Mouse (Mus musculus) ZHBTc4 (cell line): ENCODE results near the gene Hmgb1.

Experiments
- DNase-seq: peaks from one replicate; pipeline ENCODE4 v3.0.0-alpha.2; 2011; ENCODE audit warnings: low read depth, low spot score

The Hmgb1 gene

DNA sequence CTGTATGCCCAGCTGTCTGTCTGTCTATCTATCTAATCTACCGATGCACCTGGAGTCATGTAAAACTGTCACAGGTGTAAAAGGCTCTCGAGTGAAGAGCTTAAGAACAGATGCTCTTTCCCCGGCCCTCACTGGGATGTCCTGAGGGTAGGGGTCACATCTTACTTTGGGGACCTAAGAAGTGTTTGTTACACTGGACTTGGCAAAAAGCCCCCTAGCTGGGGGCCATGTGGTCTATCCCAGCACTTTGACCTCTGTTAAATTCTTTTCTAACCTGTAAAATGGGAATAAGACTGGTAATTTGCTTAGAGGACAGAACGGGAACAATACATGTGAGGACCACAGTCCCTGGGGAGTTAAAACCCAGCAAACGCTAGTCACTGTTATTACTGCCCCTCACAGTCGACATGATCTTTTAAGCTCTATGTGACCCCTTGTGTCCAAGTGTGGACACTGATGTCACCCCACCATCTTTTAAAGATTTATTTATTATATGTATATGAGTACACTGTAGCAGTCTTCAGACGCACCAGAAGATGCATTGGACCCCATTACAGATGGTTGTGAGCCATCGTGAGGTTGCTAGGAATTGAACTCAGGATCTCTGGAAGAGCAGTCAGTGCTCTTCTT is 80.1 kb downstream of the Hmgb1 start:
- no peak for DNase-seq

DNA sequence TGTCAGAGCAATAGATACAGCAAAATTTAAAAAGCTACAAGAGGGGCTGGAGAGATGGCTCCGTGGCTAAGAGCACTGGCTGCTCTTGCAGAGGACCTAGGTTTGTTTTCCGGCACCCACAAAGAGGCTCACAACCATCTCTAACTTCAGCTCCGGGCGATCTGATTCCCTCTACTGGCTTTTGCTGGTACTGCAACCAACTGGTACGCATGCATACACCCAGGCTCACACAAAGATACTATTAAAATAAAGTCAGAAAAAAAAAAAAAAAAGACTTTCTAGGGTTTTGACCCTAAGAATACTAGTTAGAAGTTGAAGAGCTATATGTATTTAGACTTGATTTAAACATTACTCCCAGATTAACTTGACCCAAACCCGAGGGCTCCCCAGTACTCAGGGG is 82.4 kb downstream of the Hmgb1 start:
- DNase-seq, result peak; percentile 76

DNA sequence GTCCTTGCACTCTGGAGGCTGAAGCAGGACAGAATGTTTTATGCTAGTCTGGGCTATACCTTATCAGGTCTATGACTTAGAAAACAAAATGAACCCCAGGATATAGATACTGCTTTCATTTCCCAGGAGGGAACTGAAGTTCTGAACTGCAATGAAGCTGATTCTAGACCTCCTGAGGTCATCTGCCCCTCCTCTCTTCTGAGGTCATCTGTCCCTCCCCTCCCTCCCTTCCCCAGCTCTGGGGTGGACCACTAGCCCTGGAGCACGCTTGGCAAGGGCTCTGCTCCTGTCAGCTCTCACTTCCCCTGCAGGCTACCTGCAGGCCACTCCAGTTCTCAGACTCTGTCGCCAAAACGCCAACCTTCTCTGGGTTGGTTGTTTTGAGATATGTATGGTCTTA is 84.2 kb downstream of the Hmgb1 start:
- DNase-seq, result no peak

DNA sequence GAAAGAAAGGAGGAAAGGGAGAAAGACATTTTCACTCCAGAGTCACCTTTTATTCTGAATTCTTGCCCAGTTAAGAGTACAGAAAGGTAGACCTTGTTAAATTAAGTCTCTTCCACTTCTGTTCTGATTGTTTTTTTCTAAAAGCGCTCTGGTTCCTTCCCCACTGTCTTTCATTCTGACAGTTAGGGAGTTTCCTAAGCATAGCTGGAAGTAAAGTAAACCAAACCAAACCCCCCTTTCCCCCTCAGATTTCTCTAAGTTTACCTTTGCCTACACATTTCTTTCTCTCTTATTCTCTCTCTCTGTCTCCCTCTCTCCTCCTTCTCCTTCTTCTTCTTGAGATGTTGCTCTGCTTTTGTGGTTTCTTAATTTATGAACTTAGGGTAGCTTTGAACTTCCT is 85.3 kb downstream of the Hmgb1 start:
- no peak for DNase-seq

DNA sequence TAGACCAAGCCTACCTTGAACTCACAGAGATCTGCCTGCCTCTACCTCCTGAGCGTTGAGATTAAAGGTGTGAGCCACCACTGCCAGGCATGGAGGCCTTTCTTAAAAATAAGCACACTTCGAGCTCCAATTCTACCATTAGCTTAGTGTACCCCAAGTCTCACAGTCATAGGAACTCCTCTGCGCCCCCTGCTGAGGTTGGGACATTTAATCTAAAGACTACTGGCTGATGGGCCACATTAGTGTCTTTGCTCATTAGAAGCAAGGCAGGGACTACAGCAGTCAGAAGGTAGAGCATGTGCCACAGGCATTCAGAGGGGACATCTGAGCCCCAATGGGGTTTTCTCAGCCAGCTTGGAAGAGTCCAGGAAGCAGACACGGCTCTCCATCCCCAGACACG is 86.4 kb downstream of the Hmgb1 start:
- no peak for DNase-seq

DNA sequence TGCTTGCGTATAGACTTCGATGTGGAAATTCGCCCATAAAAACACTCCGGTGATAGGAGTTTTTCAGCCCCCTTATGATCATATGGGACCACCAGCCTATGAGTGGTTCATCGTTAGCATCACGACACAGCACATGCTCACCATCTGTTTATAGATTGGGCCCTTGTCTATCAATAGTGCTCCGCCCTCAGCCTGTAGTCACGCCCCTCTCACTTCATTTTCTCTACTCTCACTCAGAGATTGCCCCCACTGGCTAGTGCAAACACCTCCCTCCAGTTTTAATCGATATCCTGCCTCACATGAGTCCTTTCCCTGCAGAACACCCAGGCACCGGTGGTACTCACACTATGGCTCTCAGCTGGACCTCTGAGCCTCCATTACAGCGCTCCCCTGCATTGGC is 88.0 kb downstream of the Hmgb1 start:
- DNase-seq, result no peak

DNA sequence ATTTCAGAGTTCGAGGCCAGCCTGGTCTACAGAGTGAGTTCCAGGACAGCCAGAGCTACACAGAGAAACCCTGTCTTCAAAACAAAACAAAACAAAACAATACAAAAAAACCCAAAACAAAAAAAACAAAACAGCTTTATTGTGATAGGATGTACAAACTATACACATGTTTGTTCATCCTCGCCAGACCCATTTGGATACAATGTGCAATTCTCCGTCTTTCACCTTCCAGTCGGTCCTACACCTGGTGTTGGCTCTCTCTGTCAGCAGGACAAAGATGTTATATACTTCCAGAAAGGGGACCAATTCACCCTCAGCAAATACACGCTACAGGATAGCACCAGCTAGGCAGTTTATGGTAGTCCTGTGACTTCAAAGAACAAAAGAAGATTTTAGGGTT is 91.4 kb downstream of the Hmgb1 start:
- DNase-seq, result no peak

DNA sequence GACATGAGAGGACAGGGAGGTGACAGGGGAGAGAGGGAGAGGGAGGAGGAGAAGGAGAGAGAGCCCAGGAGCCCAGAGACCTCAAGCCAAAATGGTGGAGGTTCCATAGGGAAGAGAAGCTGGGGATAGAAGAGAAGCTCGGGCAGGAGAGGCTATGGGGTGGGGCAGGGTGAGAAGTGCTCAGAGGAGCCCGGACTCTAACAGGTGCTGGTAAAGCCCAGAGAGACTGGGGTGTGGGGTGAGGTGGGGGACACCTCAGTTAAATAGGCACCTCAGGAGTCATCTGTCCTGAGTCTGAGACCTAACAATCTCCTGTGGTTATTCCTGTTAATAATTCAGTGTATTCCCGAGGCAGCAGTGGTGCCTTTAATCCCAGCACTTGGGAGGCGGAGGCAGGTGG is 91.8 kb downstream of the Hmgb1 start:
- no peak for DNase-seq

DNA sequence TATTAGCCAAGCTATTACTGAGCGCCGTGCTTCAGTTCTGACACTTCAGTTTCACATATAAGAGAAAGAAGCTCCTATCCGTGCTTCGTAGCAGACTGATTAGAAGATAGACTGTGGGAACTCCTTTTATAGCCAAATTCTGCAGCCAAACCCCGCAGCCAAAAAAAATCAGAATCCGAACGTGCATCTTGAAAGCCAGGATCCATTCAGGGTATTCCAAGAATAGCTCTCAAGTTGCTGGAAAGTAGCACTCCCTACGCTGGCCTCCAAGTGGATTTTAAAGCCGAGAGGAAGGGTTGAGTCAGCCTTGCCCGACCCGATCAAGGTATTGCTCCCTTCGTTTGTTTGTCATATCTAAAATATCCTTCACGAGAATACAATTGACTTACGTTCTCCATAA is 93.0 kb downstream of the Hmgb1 start:
- no peak for DNase-seq

DNA sequence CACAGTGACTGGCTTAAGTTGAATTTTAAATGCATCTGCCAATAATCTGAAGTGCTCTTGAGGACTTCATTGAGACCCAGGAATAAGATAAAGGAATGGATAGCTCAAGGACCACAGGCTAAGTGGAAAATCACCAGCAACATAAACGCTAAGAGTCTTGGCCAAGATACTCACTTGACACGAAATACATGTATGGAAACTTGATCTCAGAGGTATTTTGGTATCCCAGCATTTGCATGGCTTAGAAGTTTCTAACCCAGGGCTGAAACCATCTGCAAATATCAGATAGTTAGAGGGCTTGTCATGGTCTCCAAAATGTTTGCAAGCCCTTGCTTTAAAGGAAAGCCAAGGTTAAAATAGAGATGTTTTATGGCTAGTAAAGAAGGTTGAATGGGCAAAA is 94.4 kb downstream of the Hmgb1 start:
- DNase-seq, result no peak

DNA sequence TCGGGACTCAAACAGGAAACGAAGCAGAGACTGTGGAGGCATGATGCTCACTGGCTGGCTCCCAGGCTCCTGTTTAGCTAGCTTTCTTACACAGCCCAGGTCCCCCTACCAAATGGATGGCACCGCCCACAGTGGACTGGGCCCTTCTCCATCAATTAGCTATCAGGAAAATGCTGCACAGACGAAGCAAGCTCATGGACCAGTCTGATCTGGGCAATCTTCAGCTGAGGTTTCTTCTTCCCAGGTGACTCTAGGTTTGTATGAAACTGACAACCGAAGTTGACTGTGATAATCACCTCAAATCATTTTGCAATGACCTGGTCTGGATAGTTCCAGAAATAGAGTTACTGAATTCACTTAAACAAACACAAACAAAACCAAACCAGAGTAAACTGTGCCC is 94.8 kb downstream of the Hmgb1 start:
- no peak for DNase-seq

DNA sequence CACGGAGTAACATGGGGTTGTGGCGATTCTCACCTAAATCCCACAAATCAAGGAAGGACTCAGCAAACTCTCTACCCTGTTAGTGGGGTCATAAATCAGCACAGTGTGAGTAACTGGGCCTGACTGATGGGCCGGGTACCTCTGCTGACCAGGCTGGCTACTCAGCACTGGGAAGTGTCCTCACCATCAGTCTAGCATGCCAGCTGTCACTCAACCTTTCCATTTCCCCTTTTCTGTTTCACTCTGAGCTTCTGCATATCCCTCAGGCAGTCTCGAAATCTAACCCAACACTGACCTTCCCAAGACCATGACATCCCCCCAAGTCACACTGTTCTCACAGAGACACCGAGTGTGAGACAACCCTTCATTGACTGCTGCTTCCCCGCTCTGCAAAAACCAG is 95.4 kb downstream of the Hmgb1 start:
- no peak for DNase-seq

DNA sequence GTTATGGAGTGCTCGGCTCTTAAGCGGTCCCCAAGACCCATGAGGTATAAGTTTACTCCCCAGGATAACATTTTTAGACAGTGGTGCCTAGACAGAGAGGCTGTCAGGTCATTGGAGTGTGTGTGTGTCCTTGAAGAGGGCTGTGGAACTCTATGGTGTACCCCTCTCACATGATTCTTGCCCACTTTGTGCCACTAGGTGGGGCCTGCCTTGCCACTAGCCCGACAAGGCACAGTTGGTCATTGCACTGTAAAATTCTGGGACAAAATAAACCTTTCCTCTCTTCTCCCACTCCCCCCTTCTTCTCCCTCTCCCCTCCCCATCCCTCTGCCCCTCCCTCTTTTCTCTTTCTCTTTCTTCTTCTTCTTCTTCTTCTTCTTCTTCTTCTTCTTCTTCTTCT is 96.1 kb downstream of the Hmgb1 start:
- DNase-seq, result no peak

DNA sequence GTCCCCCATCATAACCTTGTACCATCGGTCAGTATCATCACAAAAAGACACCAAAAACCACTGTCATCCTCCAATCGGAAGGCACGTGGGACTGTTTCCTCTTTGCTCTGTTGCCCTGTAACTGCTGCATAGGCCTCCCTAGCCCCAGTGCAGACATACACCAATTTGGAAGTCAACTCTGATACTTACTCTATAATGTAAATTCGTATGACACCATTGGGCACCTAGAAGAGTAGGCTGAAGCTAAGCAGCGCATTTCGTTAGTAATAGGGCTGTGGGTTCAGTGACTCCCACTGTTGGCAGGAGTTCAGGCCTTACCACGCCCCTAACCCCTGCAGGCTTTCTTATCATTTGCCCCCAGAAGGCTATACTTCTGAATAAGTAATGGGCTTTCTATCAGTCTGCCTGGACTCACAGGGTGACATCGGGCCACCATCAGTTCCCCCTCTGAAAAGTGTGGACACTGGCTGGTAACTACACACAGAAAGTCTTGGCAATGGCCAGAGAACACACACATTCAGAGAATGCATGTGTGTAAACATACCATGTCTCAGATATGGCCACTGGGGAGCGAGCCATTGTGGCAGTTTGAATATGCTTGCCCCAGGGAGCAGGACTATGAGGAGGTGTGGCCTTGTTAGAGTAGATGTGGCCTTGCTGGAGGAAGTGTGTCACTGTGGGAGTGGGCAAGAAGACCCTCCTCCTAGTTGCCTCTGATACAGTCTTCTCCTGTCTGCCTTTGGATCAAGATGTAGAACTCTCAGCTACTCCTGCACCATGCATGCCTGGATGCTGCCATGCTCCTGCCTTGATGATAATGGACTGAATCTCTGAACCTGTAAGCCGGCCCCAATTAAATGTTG is 97.7 kb downstream of the Hmgb1 start:
- no peak for DNase-seq

DNA sequence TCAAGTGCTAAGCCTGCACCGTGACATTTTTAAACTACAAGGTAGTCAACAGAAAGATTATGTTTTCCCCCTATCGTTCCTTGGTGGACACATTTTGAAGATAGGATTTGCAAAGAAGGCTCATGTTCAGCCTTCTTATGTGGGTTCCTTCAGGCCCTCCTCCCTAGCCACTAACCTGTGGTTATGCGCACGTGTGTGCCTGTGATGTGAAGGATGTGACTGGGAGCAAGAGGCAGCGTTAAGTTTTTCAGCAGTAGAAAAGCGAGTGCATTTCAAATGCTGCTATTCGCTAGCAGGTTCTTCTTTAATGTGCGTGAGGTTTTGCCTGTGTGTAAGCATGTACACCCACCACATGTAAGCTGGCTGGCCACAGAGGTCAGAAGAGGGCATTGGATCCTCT is 103.8 kb downstream of the Hmgb1 start:
- DNase-seq, result no peak

DNA sequence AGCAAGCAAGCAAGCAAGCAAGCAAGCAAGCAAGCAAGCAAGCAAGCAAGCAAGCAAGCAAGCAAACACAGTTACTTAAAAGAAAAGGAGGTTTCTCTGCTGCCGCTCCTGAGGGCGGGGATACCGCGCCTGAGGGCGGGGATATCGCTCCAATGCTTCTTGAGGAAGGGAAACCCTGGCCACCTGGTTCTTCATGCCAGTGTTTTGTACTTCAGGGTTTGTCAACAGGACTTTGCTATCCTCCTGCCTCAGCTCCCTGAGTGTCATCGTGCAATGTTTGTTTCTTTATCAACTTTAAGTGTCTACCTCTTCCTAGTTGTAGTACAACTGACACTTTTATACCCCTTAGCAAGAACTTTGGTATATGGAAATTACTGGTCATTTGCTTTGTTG is 104.5 kb downstream of the Hmgb1 start:
- peak; percentile 49 for DNase-seq

DNA sequence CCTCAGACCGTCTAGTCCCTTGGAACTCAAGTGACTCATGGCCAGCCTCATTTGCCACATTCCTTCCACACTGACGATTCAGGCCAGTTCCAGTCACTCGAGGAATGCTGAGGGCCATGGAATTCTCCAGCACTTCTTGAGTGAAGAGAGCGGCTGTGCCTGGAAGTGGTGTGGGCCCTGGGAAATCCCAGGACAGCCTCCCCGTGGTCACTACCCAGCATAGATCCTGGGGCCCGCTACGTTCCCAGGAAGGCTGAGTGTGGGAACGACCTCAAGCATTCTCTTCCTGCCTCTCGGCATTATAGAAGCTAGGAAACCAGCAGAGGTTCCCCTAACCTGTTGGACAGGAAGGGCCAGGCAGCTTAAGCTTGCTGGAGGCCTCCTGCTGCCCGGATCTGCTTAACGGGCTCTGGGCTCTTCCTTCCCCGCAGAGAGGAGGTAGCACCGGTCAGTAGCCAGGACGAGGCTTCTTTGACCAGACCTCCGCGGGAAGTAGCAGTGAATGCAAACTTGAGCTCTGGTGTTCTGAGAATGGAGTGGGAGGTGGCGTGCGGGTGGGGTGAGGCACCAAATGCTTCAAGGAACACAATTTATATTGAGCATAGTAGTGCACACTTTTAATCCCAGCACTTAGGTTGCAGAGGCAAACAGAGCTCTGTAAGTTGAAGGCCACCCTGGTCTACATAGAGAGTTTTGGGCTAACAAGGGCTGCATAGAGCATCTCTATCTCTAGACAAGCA is 105.1 kb downstream of the Hmgb1 start:
- peak; percentile 40 for DNase-seq

DNA sequence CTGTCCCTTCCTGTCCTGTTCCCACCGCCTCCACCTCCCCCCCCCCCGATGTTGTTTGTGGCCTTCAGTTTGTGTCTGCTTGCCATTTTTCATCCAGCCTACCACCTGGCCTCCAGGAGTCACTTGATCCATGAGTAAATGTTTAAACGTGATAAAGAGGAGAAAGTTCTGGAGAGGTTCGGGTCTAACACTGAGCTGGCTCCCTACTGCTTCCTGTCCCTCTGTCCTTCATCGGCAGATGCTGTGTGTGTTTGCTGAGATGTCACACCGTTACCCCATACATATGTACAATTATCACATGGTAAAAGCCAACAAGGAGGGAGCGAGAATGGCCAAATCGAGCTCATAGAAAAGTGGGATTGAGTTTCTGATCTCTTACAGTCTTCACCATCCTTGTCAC is 107.2 kb downstream of the Hmgb1 start:
- no peak for DNase-seq

DNA sequence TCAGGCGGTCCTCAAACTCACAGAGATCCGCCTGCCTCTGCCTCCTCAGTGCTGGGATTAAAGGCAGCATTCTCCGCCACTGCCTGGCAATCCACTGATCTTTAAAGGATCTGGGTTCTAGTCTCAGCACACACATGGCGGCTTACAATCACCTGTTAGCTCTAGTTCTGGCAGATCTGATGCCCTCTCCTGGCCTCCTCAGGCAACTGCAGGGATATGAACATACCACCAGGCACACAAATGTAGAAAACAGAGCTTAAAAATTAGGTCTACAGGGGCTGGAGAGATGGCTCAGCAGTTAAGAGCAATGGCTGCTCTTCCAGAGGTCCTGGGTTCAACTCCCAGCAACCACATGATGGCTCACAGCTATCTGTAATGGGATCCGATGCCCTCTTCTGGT is 112.7 kb downstream of the Hmgb1 start:
- DNase-seq, result peak; percentile 81

DNA sequence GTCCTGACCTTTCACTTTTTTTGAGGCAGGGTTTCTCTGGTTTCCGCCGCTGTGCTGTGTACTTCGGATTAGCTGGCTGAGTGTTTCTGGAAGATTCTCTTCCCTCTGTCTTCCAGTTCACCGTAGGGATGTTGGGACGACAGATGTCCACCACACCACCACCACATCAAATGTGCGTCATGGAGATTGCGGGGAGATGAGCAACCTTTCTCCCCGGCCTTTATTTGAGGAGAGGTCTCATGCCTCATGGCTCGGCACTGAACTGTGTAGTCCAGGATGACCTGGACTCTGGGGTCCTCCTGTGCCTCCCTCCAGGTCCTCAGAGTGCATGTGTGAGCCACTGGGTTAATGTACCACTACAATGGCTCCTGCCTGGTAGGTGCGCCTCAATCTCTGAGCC is 115.5 kb downstream of the Hmgb1 start:
- no peak for DNase-seq

DNA sequence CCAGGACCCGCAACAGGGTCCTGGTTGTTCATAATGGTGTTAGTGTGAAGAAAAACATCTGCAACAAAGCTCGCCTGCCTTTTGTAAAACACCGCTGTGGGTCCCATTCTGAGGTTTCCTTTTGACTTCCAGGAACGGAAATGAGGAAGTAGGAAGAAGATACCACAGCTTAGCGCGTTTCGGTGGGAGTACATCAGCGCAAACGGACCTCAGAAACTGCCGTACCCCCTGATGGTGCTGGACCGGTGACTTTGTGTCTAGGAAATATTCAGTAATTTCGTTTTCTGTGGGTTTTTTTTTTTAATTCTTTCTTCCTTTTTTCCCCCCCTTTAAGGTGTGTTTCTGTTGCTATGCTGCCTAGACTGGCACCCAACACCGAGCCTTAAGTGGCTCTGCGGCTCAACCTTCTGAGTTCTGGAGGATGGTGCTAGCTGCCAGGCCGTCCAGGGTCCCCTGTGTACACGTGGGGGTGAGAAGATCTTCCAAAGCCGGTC is 116.0 kb downstream of the Hmgb1 start:
- DNase-seq, result no peak

DNA sequence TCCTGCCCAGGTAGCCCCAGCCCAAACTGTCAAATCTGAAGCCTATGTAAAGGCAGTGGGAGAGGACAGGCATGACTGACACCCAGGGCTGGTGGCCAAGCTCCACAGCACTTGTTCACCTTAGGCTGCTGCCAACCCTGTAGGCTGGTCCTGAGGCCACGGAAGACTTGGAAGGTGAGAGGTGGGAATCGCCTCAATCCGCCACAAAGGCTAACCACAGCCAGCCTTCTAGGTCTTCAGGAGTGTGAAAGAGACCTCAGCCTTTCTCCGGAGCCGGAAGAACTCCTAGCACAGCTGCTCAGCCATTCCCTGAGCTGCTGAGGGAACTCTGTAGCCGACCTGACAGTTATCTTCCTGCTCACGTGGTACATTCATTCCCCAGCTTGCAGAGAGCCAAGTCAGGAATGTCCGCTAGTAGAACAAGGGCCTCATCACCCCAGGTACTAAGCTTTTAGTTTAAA is 116.8 kb downstream of the Hmgb1 start:
- peak; percentile 48 for DNase-seq

DNA sequence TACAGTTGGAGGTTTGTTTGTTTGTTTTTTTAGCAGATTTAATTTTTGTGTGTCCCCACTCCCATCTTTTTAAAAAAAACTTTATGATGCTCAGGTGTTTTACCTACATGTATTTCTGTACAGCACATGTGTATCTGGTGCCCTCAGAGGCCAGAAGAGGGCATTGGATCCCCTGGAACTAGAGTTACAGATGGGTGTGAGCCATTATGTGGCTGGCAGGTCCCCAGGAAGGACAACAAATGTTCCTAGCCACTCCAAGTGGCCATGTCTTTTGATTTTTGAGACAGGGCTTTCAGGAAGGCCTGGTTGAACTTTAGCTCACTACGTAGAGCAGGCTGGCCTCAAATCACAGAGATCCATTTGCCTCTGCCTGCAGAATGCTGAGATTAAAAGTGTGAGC is 121.5 kb downstream of the Hmgb1 start:
- DNase-seq, result no peak
